Mouse (Mus musculus): ENCODE measurements around the gene Gm13275. TPM values are rescaled to one million over a fixed set of nuclear protein-coding genes. Genes with fewer than 3 reads are reported as not detected.
"Not testable (repeated sequence)": the region's sequence is repeated elsewhere in the genome, so short reads cannot be mapped to it uniquely, and the experiment has no call there.

The Gm13275 gene
- total RNA-seq (2014; rRNA removed; ENCODE audit: low replicate concordance), result not detected in 2 replicates
- not detected in 2 replicates for polyA plus RNA-seq (2015; fragmentation: Nextera tagmentation; extraction: Ambion mirVana)

DNA sequence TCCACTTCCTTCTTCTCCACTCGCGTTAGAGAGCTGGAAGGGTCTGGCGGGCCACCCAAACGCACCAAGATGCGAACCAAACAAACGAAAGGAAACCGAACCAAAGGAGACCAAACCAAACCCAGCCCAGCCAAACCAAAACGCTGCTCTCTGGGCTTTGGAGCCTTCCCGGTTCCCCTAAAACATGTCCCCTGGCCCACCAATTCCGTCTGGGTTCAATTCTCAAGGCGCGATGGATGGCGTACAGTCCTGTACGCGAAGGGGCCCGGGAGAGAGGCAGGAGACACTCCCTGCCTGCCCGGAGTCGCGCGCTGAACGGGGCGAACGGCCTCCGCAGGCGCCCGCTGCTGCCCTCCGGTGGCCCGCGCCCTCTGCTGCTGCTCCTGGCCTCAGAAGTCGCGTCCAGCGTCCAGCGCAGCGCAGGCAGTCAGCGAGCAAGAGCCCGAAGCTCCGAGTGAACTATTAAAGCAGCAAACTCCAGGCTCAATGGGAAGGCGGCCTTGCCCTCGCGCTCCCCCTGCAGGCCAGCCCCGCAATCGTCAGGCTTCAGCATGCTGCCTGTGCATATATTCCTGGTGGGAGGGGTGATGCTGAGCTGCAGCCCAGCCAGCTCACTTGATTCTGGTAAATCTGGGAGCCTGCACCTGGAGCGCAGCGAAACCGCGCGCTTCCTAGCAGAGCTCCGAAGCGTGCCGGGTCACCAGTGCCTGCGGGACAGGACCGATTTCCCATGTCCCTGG lies at the start of gene Gm13275:
Gene Gm13275 (plus strand): TSS at position 552 of the 740 bp plus-strand sequence.
- not testable (repeated sequence) for H3K27me3 ChIP-seq (ENCODE audit: control insufficient read depth, insufficient read depth, low read length); H3K27ac ChIP-seq (ENCODE audit: low read depth); ATAC-seq (ENCODE audit: insufficient read depth, low read depth); H3K4me1 ChIP-seq (ENCODE audit: control insufficient read depth, insufficient read depth); H3K9ac ChIP-seq (replicated peaks; ENCODE audit: low read depth, low read length); H3K4me3 ChIP-seq (ENCODE audit: low read depth, low read length); H3K4me2 ChIP-seq (ENCODE audit: low read depth, low read length); DNase-seq (ENCODE audit: low spot score); H3K9me3 ChIP-seq (replicated peaks; ENCODE audit: control insufficient read depth, low read length); H3K36me3 ChIP-seq (replicated peaks; ENCODE audit: control insufficient read depth, insufficient read depth, low read length)
- WGBS, result 0% methylated on average over 7 of the region's 52 CpGs
- peak; percentile 34; the same call in 1 of the 2 replicates for TF ChIP-seq CTCF (IDR thresholded peaks at IDR 0.05; ENCODE audit: low read depth)

- TF ChIP-seq EP300 (IDR thresholded peaks at IDR 0.05; ENCODE audit: low read depth), result no peak
- TF ChIP-seq CTCF (IDR thresholded peaks at IDR 0.05; ENCODE audit: low read depth), result no peak
- WGBS, result 53% methylated on average over 6 of the region's 6 CpGs
- no peaks in the 10 kb centered on the region for H3K27me3 ChIP-seq (ENCODE audit: control insufficient read depth, insufficient read depth, low read length)
- no peaks in the 10 kb centered on the region for H3K4me1 ChIP-seq (ENCODE audit: control insufficient read depth, insufficient read depth)
- ATAC-seq (ENCODE audit: insufficient read depth, low read depth) (no peak), DNase-seq (ENCODE audit: low spot score) (no peak)
- no peak overlapping the region for H3K4me3 ChIP-seq (ENCODE audit: low read depth, low read length)
- H3K27ac ChIP-seq (ENCODE audit: low read depth), result no peak overlapping the region
- H3K4me2 ChIP-seq (ENCODE audit: low read depth, low read length), result no peak overlapping the region
- no peak overlapping the region for H3K9ac ChIP-seq (replicated peaks; ENCODE audit: low read depth, low read length)
- no peaks in the 10 kb centered on the region for H3K9me3 ChIP-seq (replicated peaks; ENCODE audit: control insufficient read depth, low read length)
- no peaks in the 10 kb centered on the region for H3K36me3 ChIP-seq (replicated peaks; ENCODE audit: control insufficient read depth, insufficient read depth, low read length)
Measured at GRCm38 (mm10) chr4:88749926-88750325, 44.4 kb upstream of the Gm13275 start.

GRCm38 (mm10) chr4:88754818-88755340 lies 39.4 kb upstream of the Gm13275 start, which contains the start of gene Gm13271:
Gene Gm13271, plus strand, starts transcription at chr4:88754868.
- H3K27me3 ChIP-seq (ENCODE audit: control insufficient read depth, insufficient read depth, low read length); H3K27ac ChIP-seq (ENCODE audit: low read depth); DNase-seq (ENCODE audit: low spot score); ATAC-seq (ENCODE audit: insufficient read depth, low read depth); H3K36me3 ChIP-seq (replicated peaks; ENCODE audit: control insufficient read depth, insufficient read depth, low read length); H3K4me2 ChIP-seq (ENCODE audit: low read depth, low read length); H3K9me3 ChIP-seq (replicated peaks; ENCODE audit: control insufficient read depth, low read length); H3K4me3 ChIP-seq (ENCODE audit: low read depth, low read length); H3K9ac ChIP-seq (replicated peaks; ENCODE audit: low read depth, low read length); H3K4me1 ChIP-seq (ENCODE audit: control insufficient read depth, insufficient read depth): not testable (repeated sequence)
- WGBS, result 71% methylated on average over 14 of the region's 15 CpGs

- Histone ChIP-seq H3K4me3 (ENCODE audit: low read depth, low read length) (peak overlapping the region; percentile 52), H3K27ac (ENCODE audit: low read depth) (peak overlapping the region; percentile 89), H3K9ac (replicated peaks; ENCODE audit: low read depth, low read length) (peak overlapping the region; percentile 61), H3K4me2 (ENCODE audit: low read depth, low read length) (peak overlapping the region; percentile 58)
- H3K4me1 ChIP-seq (ENCODE audit: control insufficient read depth, insufficient read depth); H3K36me3 ChIP-seq (replicated peaks; ENCODE audit: control insufficient read depth, insufficient read depth, low read length); H3K27me3 ChIP-seq (ENCODE audit: control insufficient read depth, insufficient read depth, low read length); H3K9me3 ChIP-seq (replicated peaks; ENCODE audit: control insufficient read depth, low read length); ATAC-seq (ENCODE audit: insufficient read depth, low read depth); DNase-seq (ENCODE audit: low spot score): not testable (repeated sequence)
- 7% methylated on average over 28 of the region's 31 CpGs for WGBS
Measured at GRCm38 (mm10) chr4:88756581-88757513, 37.4 kb upstream of the Gm13275 start.

DNA sequence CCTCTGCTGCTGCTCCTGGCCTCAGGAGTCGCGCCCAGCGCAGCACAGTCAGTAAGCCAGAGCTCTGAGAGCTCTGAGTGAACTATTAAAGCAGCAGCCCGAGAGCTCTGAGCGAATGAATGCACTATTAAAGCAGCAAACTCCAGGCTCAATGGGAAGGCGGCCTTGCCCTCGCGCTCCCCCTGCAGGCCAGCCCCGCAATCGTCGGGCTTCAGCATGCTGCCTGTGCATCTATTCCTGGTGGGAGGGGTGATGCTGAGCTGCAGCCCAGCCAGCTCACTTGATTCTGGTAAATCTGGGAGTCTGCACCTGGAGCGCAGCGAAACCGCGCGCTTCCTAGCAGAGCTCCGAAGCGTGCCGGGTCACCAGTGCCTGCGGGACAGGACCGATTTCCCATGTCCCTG lies 36.7 kb upstream of the Gm13275 start:
- under 1% methylated on average over 18 of the region's 21 CpGs for WGBS
- peak; percentile 100 for ATAC-seq (ENCODE audit: insufficient read depth, low read depth)

DNA sequence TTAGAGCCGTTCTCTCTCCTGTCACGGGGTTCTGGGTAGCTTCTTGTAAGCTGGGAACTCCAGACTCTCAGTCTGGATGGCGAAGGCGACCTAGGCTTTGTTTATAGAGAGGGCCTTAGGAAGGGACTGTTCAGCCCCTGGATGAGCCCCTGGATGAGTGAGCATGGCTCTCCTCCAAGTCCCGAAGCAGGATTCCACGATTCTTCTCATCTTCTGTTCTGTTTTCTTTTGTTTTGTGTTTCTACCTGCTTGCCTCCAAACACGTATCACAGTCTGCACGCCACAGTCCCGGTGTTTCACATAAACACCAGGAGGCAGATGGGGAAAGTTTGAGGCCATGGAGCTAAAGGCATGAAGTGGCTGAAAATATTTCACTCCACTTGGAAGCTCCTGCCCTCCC lies 35.5 kb upstream of the Gm13275 start:
- WGBS, result 72% methylated on average over 9 of the region's 9 CpGs
- H3K4me1 ChIP-seq (ENCODE audit: control insufficient read depth, insufficient read depth); ATAC-seq (ENCODE audit: insufficient read depth, low read depth); H3K4me2 ChIP-seq (ENCODE audit: low read depth, low read length); H3K27ac ChIP-seq (ENCODE audit: low read depth); H3K36me3 ChIP-seq (replicated peaks; ENCODE audit: control insufficient read depth, insufficient read depth, low read length); H3K9me3 ChIP-seq (replicated peaks; ENCODE audit: control insufficient read depth, low read length); H3K27me3 ChIP-seq (ENCODE audit: control insufficient read depth, insufficient read depth, low read length); DNase-seq (ENCODE audit: low spot score); H3K9ac ChIP-seq (replicated peaks; ENCODE audit: low read depth, low read length); H3K4me3 ChIP-seq (ENCODE audit: low read depth, low read length): not testable (repeated sequence)

More for the DNA sequence above, 36.7 kb upstream of the Gm13275 start:
- Histone ChIP-seq H3K4me2 (ENCODE audit: low read depth, low read length) (peak overlapping the region; percentile 58), H3K27ac (ENCODE audit: low read depth) (peak overlapping the region; percentile 89), H3K4me3 (ENCODE audit: low read depth, low read length) (peak overlapping the region; percentile 52), H3K9ac (replicated peaks; ENCODE audit: low read depth, low read length) (peak overlapping the region; percentile 61; the same call in 1 of the 2 replicates)
- not testable (repeated sequence) for H3K4me1 ChIP-seq (ENCODE audit: control insufficient read depth, insufficient read depth); H3K36me3 ChIP-seq (replicated peaks; ENCODE audit: control insufficient read depth, insufficient read depth, low read length); H3K9me3 ChIP-seq (replicated peaks; ENCODE audit: control insufficient read depth, low read length); H3K27me3 ChIP-seq (ENCODE audit: control insufficient read depth, insufficient read depth, low read length)
- TF ChIP-seq CTCF (IDR thresholded peaks at IDR 0.05; ENCODE audit: low read depth), result peak; percentile 60
- DNase-seq (ENCODE audit: low spot score), result peak; percentile 89

GRCm38 (mm10) chr4:88759610-88760268 lies 34.5 kb upstream of the Gm13275 start, which contains the start of gene Gm13283:
Gene Gm13283, plus strand, starts transcription at chr4:88760119.
- not testable (repeated sequence) for DNase-seq (ENCODE audit: low spot score); H3K9ac ChIP-seq (replicated peaks; ENCODE audit: low read depth, low read length); H3K36me3 ChIP-seq (replicated peaks; ENCODE audit: control insufficient read depth, insufficient read depth, low read length); H3K4me1 ChIP-seq (ENCODE audit: control insufficient read depth, insufficient read depth); H3K27me3 ChIP-seq (ENCODE audit: control insufficient read depth, insufficient read depth, low read length); ATAC-seq (ENCODE audit: insufficient read depth, low read depth); H3K9me3 ChIP-seq (replicated peaks; ENCODE audit: control insufficient read depth, low read length)
- Histone ChIP-seq H3K4me3 (ENCODE audit: low read depth, low read length) (peak within 1 kb of the TSS; percentile 37), H3K27ac (ENCODE audit: low read depth) (peak within 1 kb of the TSS; percentile 78; the same call in 1 of the 2 replicates), H3K4me2 (ENCODE audit: low read depth, low read length) (peak within 1 kb of the TSS; percentile 37)
- WGBS, result 30% methylated on average over 6 of the region's 14 CpGs
